In genomic region chr2:69788974-69789373, GRCm38 (mm10) we compare ENCODE assay signal across 8 mouse cellular contexts. TPM values are rescaled to one million over a fixed set of nuclear protein-coding genes. Genes with fewer than 3 reads are reported as not detected.
A peak's percentile ranks its signal among the peaks of the same experiment; 100 is the strongest.
DNase-seq lines count a peak whose midpoint lies in the region; ATAC-seq and TF ChIP-seq lines count a peak whose summit lies in the region.

No protein-coding gene starts in this region.

- peak overlapping the region; percentile 61; the same call in 1 of the 2 replicates for H3K27ac ChIP-seq in embryonic facial prominence, embryonic 12.5 days
- H3K27ac ChIP-seq in intestine, embryonic 14.5 days (ENCODE audit: low read depth) = peak overlapping the region; percentile 64
- peak overlapping the region; percentile 8; the same call in 1 of the 2 replicates for H3K27ac ChIP-seq in neural tube, embryonic 12.5 days

- peak overlapping the region; percentile 89 for H3K4me2 ChIP-seq in embryonic facial prominence, embryonic 12.5 days (replicated peaks)
- peak overlapping the region; percentile 88 for H3K4me2 ChIP-seq in intestine, embryonic 14.5 days (ENCODE audit: low read length)
- peak overlapping the region; percentile 83 for H3K4me2 ChIP-seq in neural tube, embryonic 12.5 days (replicated peaks)

- TF ChIP-seq POLR2A in lung, adult 2 months (IDR thresholded peaks at IDR 0.05; ENCODE audit: borderline replicate concordance, extremely low read depth, low read depth, low read length) = no peak

- 20% methylated on average over 9 of the region's 9 CpGs for WGBS in lung, adult 2 months
- WGBS in embryonic facial prominence, embryonic 12.5 days = 25% methylated on average over 9 of the region's 9 CpGs
- WGBS in intestine, embryonic 14.5 days = 21% methylated on average over 9 of the region's 9 CpGs
- WGBS in neural tube, embryonic 12.5 days = 32% methylated on average over 9 of the region's 9 CpGs

- ATAC-seq in embryonic facial prominence, embryonic 12.5 days (ENCODE audit: insufficient number of reproducible peaks, insufficient read depth, low FRiP score, low TSS enrichment) = 0 out of 2 replicates have a peak, but pooled peaks have one; percentile 11
- ATAC-seq in intestine, embryonic 14.5 days (replicated peaks; ENCODE audit: low FRiP score, low TSS enrichment, low read depth) = peak; percentile 41; the same call in 1 of the 2 replicates
- peak; percentile 45; the same call in 1 of the 2 replicates for ATAC-seq in neural tube, embryonic 12.5 days (ENCODE audit: low FRiP score, low read depth)

- no peak for DNase-seq in lung, adult 2 months
- no peak for DNase-seq in lung, postnatal 10 days
- no peak for DNase-seq in intestine, embryonic 14.5 days (ENCODE audit: low spot score)
- no peak for DNase-seq in embryo, embryonic 9.5 days (ENCODE audit: extremely low spot score)
- no peak for DNase-seq in cerebellum, postnatal 4 days (ENCODE audit: low spot score in 2 of 2)
- no peak for DNase-seq in left cerebral cortex, postnatal 14 days (ENCODE audit: low spot score in 2 of 2)

- H3K9ac ChIP-seq in embryonic facial prominence, embryonic 12.5 days = peak overlapping the region; percentile 56
- H3K9ac ChIP-seq in intestine, embryonic 14.5 days (ENCODE audit: low read length) = peak overlapping the region; percentile 59
- peak overlapping the region; percentile 53; the same call in 1 of the 2 replicates for H3K9ac ChIP-seq in neural tube, embryonic 12.5 days

- peaks cover 13% of the 10 kb centered on the region for H3K36me3 ChIP-seq in embryonic facial prominence, embryonic 12.5 days
- peaks cover 15% of the 10 kb centered on the region; the same call in 1 of the 2 replicates for H3K36me3 ChIP-seq in intestine, embryonic 14.5 days (ENCODE audit: control insufficient read depth, insufficient read depth, low read length)
- H3K36me3 ChIP-seq in neural tube, embryonic 12.5 days = peaks cover 19% of the 10 kb centered on the region

- intact Hi-C loops in left cerebral cortex, postnatal 14 days (cut with DNase I) = no loop called here

- H3K27me3 ChIP-seq in embryonic facial prominence, embryonic 12.5 days = no peaks in the 10 kb centered on the region
- no peaks in the 10 kb centered on the region for H3K27me3 ChIP-seq in intestine, embryonic 14.5 days (replicated peaks; ENCODE audit: control insufficient read depth, insufficient read depth, low read length)
- no peaks in the 10 kb centered on the region for H3K27me3 ChIP-seq in neural tube, embryonic 12.5 days (replicated peaks)

- H3K4me1 ChIP-seq in lung, adult 2 months (ENCODE audit: control insufficient read depth, insufficient read depth, low read length) = peaks cover 2% of the 10 kb centered on the region; the same call in 1 of the 2 replicates
- no peaks in the 10 kb centered on the region for H3K4me1 ChIP-seq in embryonic facial prominence, embryonic 12.5 days
- peaks cover 4% of the 10 kb centered on the region; the same call in 1 of the 2 replicates for H3K4me1 ChIP-seq in intestine, embryonic 14.5 days (replicated peaks; ENCODE audit: control insufficient read depth, insufficient read depth, low read length)
- H3K4me1 ChIP-seq in neural tube, embryonic 12.5 days = no peaks in the 10 kb centered on the region

- peak overlapping the region; percentile 86 for H3K4me3 ChIP-seq in lung, adult 2 months (replicated peaks; ENCODE audit: extremely low read depth, low read depth, low read length)
- H3K4me3 ChIP-seq in embryonic facial prominence, embryonic 12.5 days = peak overlapping the region; percentile 57
- peak overlapping the region; percentile 78 for H3K4me3 ChIP-seq in intestine, embryonic 14.5 days (ENCODE audit: low read depth, low read length)
- H3K4me3 ChIP-seq in neural tube, embryonic 12.5 days = peak overlapping the region; percentile 69

- no peak for TF ChIP-seq CTCF in lung, adult 2 months (IDR thresholded peaks at IDR 0.05; ENCODE audit: insufficient read depth, low read length)

- no peaks in the 10 kb centered on the region for H3K9me3 ChIP-seq in embryonic facial prominence, embryonic 12.5 days
- H3K9me3 ChIP-seq in intestine, embryonic 14.5 days (ENCODE audit: control insufficient read depth, low read length) = no peaks in the 10 kb centered on the region
- H3K9me3 ChIP-seq in neural tube, embryonic 12.5 days = no peaks in the 10 kb centered on the region

RNA-seq across cellular contexts. Expression of gene Ccdc173, which starts 0.4 kb away (rescaled TPM):
- polyA plus RNA-seq in lung, adult 2 months (2012; rRNA removed) = 0.37 and 0.54 TPM in 2 replicates
- polyA plus RNA-seq in embryonic facial prominence, embryonic 12.5 days (2016; fragmentation: Nextera tagmentation; extraction: Ambion mirVana) = 2.2 TPM in 2 replicates
- polyA plus RNA-seq in intestine, embryonic 14.5 days (2014; fragmentation: Nextera tagmentation; extraction: Ambion mirVana) = 1.5 and 2.3 TPM in 2 replicates
- 4.4 and 4.7 TPM in 2 replicates for polyA plus RNA-seq in neural tube, embryonic 12.5 days (2016; fragmentation: Nextera tagmentation; extraction: Ambion mirVana)
- total RNA-seq in left cerebral cortex, postnatal 14 days (2021) = 1 to 10 TPM; 2.2 to 2.4 TPM

RNA-seq across cellular contexts. Expression of gene Phospho2, which starts 0.4 kb away (rescaled TPM):
- 42.1 and 57.2 TPM in 2 replicates for polyA plus RNA-seq in lung, adult 2 months (2012; rRNA removed)
- polyA plus RNA-seq in embryonic facial prominence, embryonic 12.5 days (2016; fragmentation: Nextera tagmentation; extraction: Ambion mirVana) = 25.0 and 27.9 TPM in 2 replicates
- 24.6 and 24.8 TPM in 2 replicates for polyA plus RNA-seq in intestine, embryonic 14.5 days (2014; fragmentation: Nextera tagmentation; extraction: Ambion mirVana)
- polyA plus RNA-seq in neural tube, embryonic 12.5 days (2016; fragmentation: Nextera tagmentation; extraction: Ambion mirVana) = 38.3 and 39.2 TPM in 2 replicates
- total RNA-seq in left cerebral cortex, postnatal 14 days (2021) = 10 to 100 TPM; 19.2 to 23.0 TPM

RNA-seq across cellular contexts. Expression of gene Klhl23, which starts 32.8 kb away (rescaled TPM):
- polyA plus RNA-seq in lung, adult 2 months (2012; rRNA removed) = 3.0 and 5.8 TPM in 2 replicates
- polyA plus RNA-seq in embryonic facial prominence, embryonic 12.5 days (2016; fragmentation: Nextera tagmentation; extraction: Ambion mirVana) = 35.4 and 36.1 TPM in 2 replicates
- polyA plus RNA-seq in intestine, embryonic 14.5 days (2014; fragmentation: Nextera tagmentation; extraction: Ambion mirVana) = 38.4 and 42.1 TPM in 2 replicates
- 46.4 and 50.9 TPM in 2 replicates for polyA plus RNA-seq in neural tube, embryonic 12.5 days (2016; fragmentation: Nextera tagmentation; extraction: Ambion mirVana)
- total RNA-seq in left cerebral cortex, postnatal 14 days (2021) = 100 to 1,000 TPM in 1 of 2 experiments, 10 to 100 TPM in 1; 92.7 to 102 TPM

Comparison
In these comparisons a context has a peak if more than half of its experiments do, and no peak if none do; other contexts are left out.
1. H3K27ac ChIP-seq: peak in every context shown above with its lines; median percentile 64 in intestine, embryonic 14.5 days; 61 in embryonic facial prominence, embryonic 12.5 days; 8 in neural tube, embryonic 12.5 days.